8 mouse cellular contexts compared by ENCODE assay signal in genomic region chr10:43742085-43743054, GRCm38 (mm10).
DNase-seq lines count a peak whose midpoint lies in the region; ATAC-seq lines count a peak whose summit lies in the region.

No protein-coding gene starts in this region.

- 0 out of 2 replicates have a peak, but pooled peaks have one; percentile 24 for ATAC-seq in heart, embryonic 11.5 days (replicated peaks; ENCODE audit: insufficient number of reproducible peaks, low FRiP score, low TSS enrichment)
- ATAC-seq in hindbrain, embryonic 12.5 days (ENCODE audit: low FRiP score): peak; percentile 71
- ATAC-seq in megakaryocyte-erythroid progenitor cell, adult 5-6 weeks (replicated peaks; ENCODE audit: low FRiP score, low TSS enrichment, poor library complexity, severe bottlenecking): no peak

- no peaks in the 10 kb centered on the region for H3K36me3 ChIP-seq in heart, embryonic 11.5 days (ENCODE audit: control insufficient read depth, insufficient read depth, low read length)
- H3K36me3 ChIP-seq in hindbrain, embryonic 12.5 days: no peaks in the 10 kb centered on the region
- H3K36me3 ChIP-seq in midbrain, embryonic 10.5 days: no peaks in the 10 kb centered on the region

- H3K4me1 ChIP-seq in heart, embryonic 11.5 days (ENCODE audit: control insufficient read depth, insufficient read depth, low read length): peaks cover 26% of the 10 kb centered on the region
- H3K4me1 ChIP-seq in hindbrain, embryonic 12.5 days: peaks cover 28% of the 10 kb centered on the region
- peaks cover 42% of the 10 kb centered on the region for H3K4me1 ChIP-seq in midbrain, embryonic 10.5 days

- intact Hi-C loops in heart, postnatal 14 days (cut with DNase I): no loop called here

- H3K27ac ChIP-seq in heart, embryonic 11.5 days (ENCODE audit: low read depth, low read length): no peak overlapping the region
- H3K27ac ChIP-seq in hindbrain, embryonic 12.5 days: peak overlapping the region; percentile 55
- peak overlapping the region; percentile 84 for H3K27ac ChIP-seq in midbrain, embryonic 10.5 days (replicated peaks)

- 9% methylated on average over 15 of the region's 15 CpGs for WGBS in heart, embryonic 11.5 days (ENCODE audit: insufficient replicate concordance)
- 4% methylated on average over 15 of the region's 15 CpGs for WGBS in hindbrain, embryonic 12.5 days
- 5% methylated on average over 15 of the region's 15 CpGs for WGBS in midbrain, embryonic 10.5 days

- H3K9me3 ChIP-seq in heart, embryonic 11.5 days (replicated peaks; ENCODE audit: control insufficient read depth, low read length): no peaks in the 10 kb centered on the region
- no peaks in the 10 kb centered on the region for H3K9me3 ChIP-seq in hindbrain, embryonic 12.5 days (replicated peaks)
- no peaks in the 10 kb centered on the region for H3K9me3 ChIP-seq in midbrain, embryonic 10.5 days (replicated peaks)

- H3K9ac ChIP-seq in heart, embryonic 11.5 days (ENCODE audit: low read depth, low read length): no peak overlapping the region
- H3K9ac ChIP-seq in hindbrain, embryonic 12.5 days: peak overlapping the region; percentile 35; the same call in 1 of the 2 replicates

- peak overlapping the region; percentile 54 for H3K4me2 ChIP-seq in heart, embryonic 11.5 days
- H3K4me2 ChIP-seq in hindbrain, embryonic 12.5 days (replicated peaks): peak overlapping the region; percentile 49

- no peaks in the 10 kb centered on the region for H3K27me3 ChIP-seq in heart, embryonic 11.5 days (ENCODE audit: control insufficient read depth, insufficient read depth, low read length)
- H3K27me3 ChIP-seq in hindbrain, embryonic 12.5 days: no peaks in the 10 kb centered on the region
- no peaks in the 10 kb centered on the region for H3K27me3 ChIP-seq in midbrain, embryonic 10.5 days (ENCODE audit: low read depth, poor library complexity, severe bottlenecking)

- DNase-seq in heart, postnatal 14 days: no peak
- peak; percentile 97 for DNase-seq in ZHBTc4 (ENCODE audit: low read depth, low spot score)
- DNase-seq in midbrain, embryonic 10.5 days (ENCODE audit: low spot score): peak; percentile 70
- peak; percentile 57 for DNase-seq in thymus, postnatal 4 days
- no peak for DNase-seq in urinary bladder, postnatal 10 days (ENCODE audit: low spot score)

- H3K4me3 ChIP-seq in heart, embryonic 11.5 days (ENCODE audit: low read depth, low read length): peak overlapping the region; percentile 18
- H3K4me3 ChIP-seq in hindbrain, embryonic 12.5 days: peak overlapping the region; percentile 19
- H3K4me3 ChIP-seq in midbrain, embryonic 10.5 days: peak overlapping the region; percentile 46

Comparison
In these comparisons a context has a peak if more than half of its experiments do, and no peak if none do; other contexts are left out.
1. DNase-seq: peak in ZHBTc4 (single experiment), midbrain, embryonic 10.5 days (single experiment) and thymus, postnatal 4 days (single experiment); none in heart, postnatal 14 days (0 of 2) and urinary bladder, postnatal 10 days (single experiment).
2. Peak in every context shown above with its lines, with median percentiles within 50 percentile points of each other: H3K4me3 ChIP-seq.